Mouse (Mus musculus) hindbrain, embryonic 16.5 days (tissue): ENCODE results near the gene Traf4. TPM values are rescaled to one million over a fixed set of nuclear protein-coding genes. Genes with fewer than 3 reads are reported as not detected.

Experiments used
- ATAC-seq: fragments of 200-750 bp; cut with Nextera tagmentation; 2 replicates; pipeline ENCODE4 v1.8.0; 2017; ENCODE audit warnings: moderate TSS enrichment, moderate library complexity
- H3K27ac ChIP-seq: fragments of 300-500 bp; sonication (generic); 2 replicates; pipeline ENCODE4 v1.5.1; 2014; ENCODE audit warnings: low read depth, mild to moderate bottlenecking, control low read depth, low read length, moderate library complexity
- H3K27me3 ChIP-seq: fragments of 300-500 bp; sonication (generic); replicated peaks from 2 replicates; pipeline ENCODE4 v1.6.1; 2014; ENCODE audit warnings: low read length; ENCODE audit not compliant: control insufficient read depth, insufficient read depth
- H3K36me3 ChIP-seq: fragments of 300-500 bp; sonication (generic); 2 replicates; pipeline ENCODE4 v1.6.1; 2014; ENCODE audit warnings: mild to moderate bottlenecking, low read length, moderate library complexity, mixed read lengths; ENCODE audit not compliant: control insufficient read depth, insufficient read depth
- H3K4me1 ChIP-seq: fragments of 300-500 bp; sonication (generic); 2 replicates; pipeline ENCODE4 v1.6.1; 2014; ENCODE audit warnings: low read depth, low read length; ENCODE audit not compliant: control insufficient read depth, insufficient read depth
- H3K4me2 ChIP-seq: fragments of 300-500 bp; sonication (generic); 2 replicates; pipeline ENCODE4 v1.6.1; 2014; ENCODE audit warnings: mild to moderate bottlenecking, low read length, control low read depth, moderate library complexity
- H3K4me3 ChIP-seq: fragments of 300-500 bp; sonication (generic); 2 replicates; pipeline ENCODE4 v1.5.1; 2014; ENCODE audit warnings: mild to moderate bottlenecking, low read length, control low read depth, moderate library complexity
- H3K9ac ChIP-seq: fragments of 300-500 bp; sonication (generic); 2 replicates; pipeline ENCODE4 v1.6.1; 2014; ENCODE audit warnings: low read depth, mild to moderate bottlenecking, control low read depth, low read length, moderate library complexity
- H3K9me3 ChIP-seq: fragments of 300-500 bp; sonication (generic); 2 replicates; pipeline ENCODE4 v1.6.1; 2014; ENCODE audit warnings: mild to moderate bottlenecking, low read length, moderate library complexity; ENCODE audit not compliant: control insufficient read depth
- WGBS: fragments of 180-500 bp; shearing (Covaris S2); extraction: QIAGEN DNeasy Blood & Tissue Kit; methylation state at CpG from one replicate; pipeline ENCODE4 v1.1.7; 2014; 5-methylcytosine and 5-hydroxymethylcytosine counted together
- polyA plus RNA-seq: library from polyadenylated mRNA; unstranded; fragments of >200 nt; fragmentation: Nextera tagmentation; extraction: Ambion mirVana; gene quantifications from 2 replicates; pipeline ENCODE4 v1.2.1, GENCODE M21; 2015

The Traf4 gene
- polyA plus RNA-seq, 1 experiment from 2014 or later: 80.1 TPM

DNA sequence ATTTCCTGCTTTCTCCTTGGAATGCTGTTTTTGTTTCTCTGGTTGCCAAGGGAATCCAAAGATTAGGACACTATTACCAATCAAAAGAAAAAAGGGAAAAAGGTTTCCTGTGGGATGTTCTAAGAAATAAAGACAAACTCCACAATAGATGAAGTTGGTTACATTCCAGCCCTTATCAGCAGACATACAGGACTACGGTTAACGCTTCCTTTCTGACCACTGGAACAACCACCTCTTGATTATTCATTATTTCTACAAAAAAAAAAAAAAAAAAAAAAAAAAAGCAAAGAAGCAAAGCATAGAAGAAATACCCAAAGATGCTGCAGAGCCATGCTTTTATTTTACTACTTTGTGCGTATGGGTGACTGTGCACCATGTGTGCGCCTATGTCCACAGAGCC, 42.6 kb downstream of the Traf4 start:
- WGBS: 83% methylated on average over 4 of the region's 4 CpGs
- no peak for ATAC-seq
- no peak overlapping the region for H3K4me3 ChIP-seq
- H3K4me2 ChIP-seq: no peak overlapping the region
- H3K36me3 ChIP-seq: no peaks in the 10 kb centered on the region
- no peak overlapping the region for H3K9ac ChIP-seq
- H3K4me1 ChIP-seq: peaks cover 10% of the 10 kb centered on the region
- H3K9me3 ChIP-seq: no peaks in the 10 kb centered on the region
- no peaks in the 10 kb centered on the region for H3K27me3 ChIP-seq
- no peak overlapping the region for H3K27ac ChIP-seq

DNA sequence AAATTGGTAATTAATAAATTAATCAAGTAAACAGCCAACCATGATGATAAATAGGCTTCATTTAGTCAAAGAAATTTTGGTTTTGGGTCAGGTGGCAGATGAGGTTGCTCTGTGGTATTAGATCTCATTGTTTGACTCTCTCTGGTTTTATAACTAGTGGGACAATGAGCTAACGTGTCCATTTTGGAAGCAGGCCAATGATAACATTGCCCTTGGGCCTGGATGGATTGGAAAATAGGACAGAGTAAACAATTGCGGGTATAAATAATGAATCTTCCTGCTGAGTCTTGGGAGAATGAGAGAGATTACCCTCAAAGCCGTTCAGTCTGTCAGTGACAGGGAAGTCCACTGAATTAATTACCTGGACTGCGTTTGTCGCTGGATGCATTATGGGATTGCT, 44.2 kb downstream of the Traf4 start:
- ATAC-seq: no peak
- Histone ChIP-seq H3K4me2 (no peak overlapping the region), H3K27me3 (no peaks in the 10 kb centered on the region), H3K9ac (no peak overlapping the region), H3K9me3 (no peaks in the 10 kb centered on the region), H3K4me3 (no peak overlapping the region), H3K36me3 (no peaks in the 10 kb centered on the region), H3K27ac (no peak overlapping the region), H3K4me1 (peaks cover 21% of the 10 kb centered on the region)
- 31% methylated on average over 5 of the region's 5 CpGs for WGBS

DNA sequence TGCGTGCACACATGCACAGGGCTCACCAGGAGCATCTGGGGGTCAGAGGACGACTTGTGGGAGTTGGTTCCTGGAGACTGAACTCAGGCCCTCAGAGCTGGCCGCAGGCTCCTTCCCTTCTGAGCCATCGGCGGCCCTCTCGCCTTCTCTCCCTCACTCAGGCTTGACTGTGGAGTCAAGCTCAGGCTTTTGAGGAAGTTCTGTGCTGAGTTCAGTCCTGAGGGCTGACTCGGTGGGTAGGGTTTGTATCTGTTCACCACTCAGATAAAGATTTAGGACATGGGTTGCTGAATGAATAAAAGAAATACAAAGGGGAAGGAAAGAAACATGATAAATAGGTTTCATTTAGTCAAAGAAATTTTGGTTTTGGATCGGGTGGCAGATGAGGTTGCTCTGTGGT, 45.5 kb downstream of the Traf4 start:
- no peak for ATAC-seq
- 78% methylated on average over 8 of the region's 8 CpGs for WGBS
- H3K27me3 ChIP-seq: no peaks in the 10 kb centered on the region
- H3K9ac ChIP-seq: no peak overlapping the region
- H3K4me2 ChIP-seq: no peak overlapping the region
- no peak overlapping the region for H3K4me3 ChIP-seq
- peaks cover 23% of the 10 kb centered on the region for H3K4me1 ChIP-seq
- no peaks in the 10 kb centered on the region for H3K36me3 ChIP-seq
- H3K9me3 ChIP-seq: no peaks in the 10 kb centered on the region
- no peak overlapping the region for H3K27ac ChIP-seq

GRCm38 (mm10) chr11:78118467-78118866, 46.9 kb downstream of the Traf4 start:
- H3K36me3 ChIP-seq: no peaks in the 10 kb centered on the region
- no peak overlapping the region for H3K27ac ChIP-seq
- peaks cover 36% of the 10 kb centered on the region for H3K4me1 ChIP-seq
- H3K4me2 ChIP-seq: no peak overlapping the region
- H3K4me3 ChIP-seq: no peak overlapping the region
- no peaks in the 10 kb centered on the region for H3K9me3 ChIP-seq
- no peaks in the 10 kb centered on the region for H3K27me3 ChIP-seq
- ATAC-seq: no peak
- no peak overlapping the region for H3K9ac ChIP-seq

DNA sequence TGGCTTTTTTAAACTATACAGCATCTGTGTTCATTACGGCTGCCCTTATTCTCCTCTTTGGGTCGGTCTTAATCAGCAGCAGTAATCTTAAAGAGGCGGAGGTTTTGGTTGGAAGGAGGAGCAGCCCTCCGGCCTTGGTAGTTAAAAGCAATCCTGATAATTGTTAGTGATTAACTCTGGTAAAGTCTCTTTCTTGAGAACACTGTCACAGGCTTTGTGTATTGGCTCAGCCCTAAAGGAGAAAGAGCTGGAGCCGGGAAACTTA, 49.3 kb downstream of the Traf4 start:
- Histone ChIP-seq H3K27ac (peak overlapping the region; percentile 88), H3K36me3 (no peaks in the 10 kb centered on the region), H3K9ac (peak overlapping the region; percentile 78), H3K9me3 (no peaks in the 10 kb centered on the region), H3K4me3 (peak overlapping the region; percentile 76), H3K4me2 (peak overlapping the region; percentile 64), H3K4me1 (peaks cover 31% of the 10 kb centered on the region), H3K27me3 (no peaks in the 10 kb centered on the region)
- 7% methylated on average over 5 of the region's 5 CpGs for WGBS
- no peak for ATAC-seq

GRCm38 (mm10) chr11:78115367-78116145, 49.8 kb downstream of the Traf4 start:
- H3K4me1 ChIP-seq: peaks cover 27% of the 10 kb centered on the region
- H3K9me3 ChIP-seq: no peaks in the 10 kb centered on the region
- no peaks in the 10 kb centered on the region for H3K27me3 ChIP-seq
- peak overlapping the region; percentile 64 for H3K4me2 ChIP-seq
- WGBS: under 1% methylated on average over 32 of the region's 37 CpGs
- H3K4me3 ChIP-seq: peak overlapping the region; percentile 76
- ATAC-seq: peak; percentile 99
- H3K27ac ChIP-seq: peak overlapping the region; percentile 88
- peak overlapping the region; percentile 78 for H3K9ac ChIP-seq
- H3K36me3 ChIP-seq: no peaks in the 10 kb centered on the region

- WGBS: 10% methylated on average over 19 of the region's 19 CpGs
- no peak for ATAC-seq
Measured at GRCm38 (mm10) chr11:78114676-78115366, 50.6 kb downstream of the Traf4 start.

DNA sequence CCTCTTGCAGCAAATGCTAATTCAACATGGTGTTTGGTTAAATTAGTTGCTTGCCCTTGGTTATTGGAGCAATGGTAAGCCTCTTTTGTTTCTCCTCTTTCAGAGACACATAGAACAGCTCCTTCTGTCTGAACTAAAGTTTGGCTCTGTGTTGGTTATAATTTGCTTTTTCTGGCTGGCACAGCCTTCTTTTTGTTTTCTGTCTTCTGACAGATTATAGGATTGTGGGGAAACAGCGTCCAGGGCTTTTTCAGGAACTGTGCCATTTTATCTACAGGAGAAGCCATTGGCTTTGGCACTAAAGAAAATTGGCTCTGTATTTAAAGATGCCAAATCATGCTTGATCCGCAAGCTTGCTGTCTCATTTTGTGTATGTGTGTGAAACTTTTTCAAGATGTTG, 51.8 kb downstream of the Traf4 start:
- 50% methylated on average over 2 of the region's 2 CpGs for WGBS
- Histone ChIP-seq H3K36me3 (no peaks in the 10 kb centered on the region), H3K9ac (no peak overlapping the region), H3K27ac (no peak overlapping the region; the same call in 1 of the 2 replicates), H3K4me2 (no peak overlapping the region), H3K27me3 (no peaks in the 10 kb centered on the region), H3K4me1 (peaks cover 25% of the 10 kb centered on the region), H3K4me3 (no peak overlapping the region), H3K9me3 (no peaks in the 10 kb centered on the region)
- ATAC-seq: no peak

More at GRCm38 (mm10) chr11:78114676-78115366, 50.6 kb downstream of the Traf4 start:
- Histone ChIP-seq H3K4me2 (peak overlapping the region; percentile 64), H3K27me3 (no peaks in the 10 kb centered on the region), H3K36me3 (no peaks in the 10 kb centered on the region), H3K4me3 (peak overlapping the region; percentile 76), H3K9me3 (no peaks in the 10 kb centered on the region), H3K4me1 (peaks cover 27% of the 10 kb centered on the region), H3K27ac (peak overlapping the region; percentile 76), H3K9ac (peak overlapping the region; percentile 78)
